Mouse (Mus musculus) bone marrow macrophage, adult 2 months (primary cell): ENCODE measurements around the gene Tmem88.

ENCODE experiments used
- CTCF ChIP-seq: IDR thresholded peaks from 2 replicates; pipeline ENCODE4 v1.5.1; 2012; ENCODE audit warnings: low read depth, mild to moderate bottlenecking, low read length, moderate library complexity
- POLR2A ChIP-seq: IDR thresholded peaks from 2 replicates; pipeline ENCODE4 v1.6.1; 2012; ENCODE audit warnings: mild to moderate bottlenecking, low read depth, low read length, borderline replicate concordance

GRCm38 (mm10) chr11:69372780-69373170, 25.3 kb downstream of the Tmem88 start:
- no peak for TF ChIP-seq CTCF
- TF ChIP-seq POLR2A = no peak
